Mouse (Mus musculus) gastrocnemius, postnatal 36 days (tissue): ENCODE measurements around the gene Grik3. TPM values are rescaled to one million over a fixed set of nuclear protein-coding genes. Genes with fewer than 3 reads are reported as not detected.

Experiments used
- DNase-seq, 2 experiments: peaks; one replicate each; pipeline ENCODE4 v3.0.0; 2022
- intact Hi-C: fragments of 180-260 bp; cut with DNase I; formaldehyde crosslinking; loops from one replicate; pipeline ENCODE4 v1.15.1; 2025
- long read RNA-seq, 2 experiments: library from polyadenylated mRNA; stranded (forward); transcript quantifications; one replicate each; pipeline ENCODE4 v2.0.0; 2021
- total RNA-seq, 2 experiments: library from RNA; stranded (reverse); gene quantifications; 2 replicates each; pipeline ENCODE4 v1.2.3; 2021

The Grik3 gene
- total RNA-seq, result under 1 TPM; 0.05 to 0.10 TPM
- long read RNA-seq, experiment 1, partial matches to known transcripts, result 0 of 1 reads
- long read RNA-seq, experiment 1, other reads (novel, unspliced or antisense), result 1 of 1 reads
- long read RNA-seq, experiment 2, partial matches to known transcripts, result 0 of 1 reads
- long read RNA-seq, experiment 2, other reads (novel, unspliced or antisense), result 1 of 1 reads

GRCm38 (mm10) chr4:125490661-125491504 lies at the start of gene Grik3:
Grik3 (plus strand) TSS chr4:125490700.
- no peak for DNase-seq
- intact Hi-C loops, result no loop called here

GRCm38 (mm10) chr4:125441821-125442220 lies 48.7 kb upstream of the Grik3 start:
- intact Hi-C loops, result no loop called here
- no peak for DNase-seq

GRCm38 (mm10) chr4:125444366-125444765 lies 46.1 kb upstream of the Grik3 start:
- DNase-seq, result no peak
- intact Hi-C loops, result no loop called here

GRCm38 (mm10) chr4:125450602-125451321 lies 39.7 kb upstream of the Grik3 start:
- intact Hi-C loops, result no loop called here
- DNase-seq, result no peak

- intact Hi-C loops, result no loop called here
- no peak for DNase-seq
Measured at GRCm38 (mm10) chr4:125451821-125452220, 38.7 kb upstream of the Grik3 start.

- intact Hi-C loops, result no loop called here
- no peak for DNase-seq
Measured at GRCm38 (mm10) chr4:125456506-125456905, 34.0 kb upstream of the Grik3 start.

- intact Hi-C loops, result no loop called here
- no peak for DNase-seq
Measured at GRCm38 (mm10) chr4:125457152-125458093, 33.1 kb upstream of the Grik3 start.

- DNase-seq, result no peak
- intact Hi-C loops, result no loop called here
Measured at GRCm38 (mm10) chr4:125459791-125460190, 30.7 kb upstream of the Grik3 start.

GRCm38 (mm10) chr4:125469711-125470372 lies 20.7 kb upstream of the Grik3 start:
- intact Hi-C loops, result no loop called here
- no peak for DNase-seq

GRCm38 (mm10) chr4:125474903-125475302 lies 15.6 kb upstream of the Grik3 start:
- DNase-seq, result no peak
- intact Hi-C loops, result no loop called here

GRCm38 (mm10) chr4:125478071-125478470 lies 12.4 kb upstream of the Grik3 start:
- DNase-seq, result no peak
- intact Hi-C loops, result no loop called here

GRCm38 (mm10) chr4:125481256-125481655 lies 9.2 kb upstream of the Grik3 start:
- intact Hi-C loops, result no loop called here
- DNase-seq, result no peak

- intact Hi-C loops, result no loop called here
- no peak for DNase-seq
Measured at GRCm38 (mm10) chr4:125484131-125484530, 6.4 kb upstream of the Grik3 start.

- DNase-seq, result no peak
- intact Hi-C loops, result no loop called here
Measured at GRCm38 (mm10) chr4:125485416-125486239, 4.9 kb upstream of the Grik3 start.

GRCm38 (mm10) chr4:125486616-125487015 lies 3.9 kb upstream of the Grik3 start:
- DNase-seq, result no peak
- intact Hi-C loops, result no loop called here

- intact Hi-C loops, result no loop called here
Measured at GRCm38 (mm10) chr4:125487031-125487430, 3.5 kb upstream of the Grik3 start.

GRCm38 (mm10) chr4:125488796-125489637 lies 1.5 kb upstream of the Grik3 start:
- no peak for DNase-seq
- intact Hi-C loops, result no loop called here

More at GRCm38 (mm10) chr4:125487031-125487430, 3.5 kb upstream of the Grik3 start:
- no peak for DNase-seq
